Mouse (Mus musculus) heart, adult 2 months (tissue): ENCODE results near the gene Glyctk. TPM values are rescaled to one million over a fixed set of nuclear protein-coding genes. Genes with fewer than 3 reads are reported as not detected.
A peak's percentile ranks its signal among the peaks of the same experiment; 100 is the strongest.

Experiments used
- DNase-seq, 2 experiments: peaks; one replicate each; pipeline ENCODE4 v3.0.0; 2021
- H3K27ac ChIP-seq: fragments of 200-600 bp; 2 replicates; pipeline ENCODE4 v1.8.1; 2022
- H3K27me3 ChIP-seq: fragments of 200-500 bp; 2 replicates; pipeline ENCODE4 v1.6.1; 2012; ENCODE audit warnings: mild to moderate bottlenecking, low read length, inconsistent platforms, mixed read lengths; ENCODE audit not compliant: control insufficient read depth, insufficient read depth
- H3K36me3 ChIP-seq: fragments of 200-500 bp; 2 replicates; pipeline ENCODE4 v1.6.1; 2012; ENCODE audit warnings: low read length, inconsistent platforms; ENCODE audit not compliant: control insufficient read depth, insufficient read depth
- H3K4me1 ChIP-seq: fragments of 200-500 bp; 2 replicates; pipeline ENCODE4 v1.6.1; 2011; ENCODE audit warnings: low read length; ENCODE audit not compliant: control insufficient read depth, insufficient read depth
- H3K4me3 ChIP-seq: fragments of 200-600 bp; 2 replicates; pipeline ENCODE4 v1.8.1; 2022
- H3K79me2 ChIP-seq: fragments of 200-500 bp; replicated peaks from 2 replicates; pipeline ENCODE4 v1.6.1; 2012; ENCODE audit warnings: mild to moderate bottlenecking, inconsistent platforms, low read length, moderate library complexity, mixed read lengths; ENCODE audit not compliant: control insufficient read depth, insufficient read depth
- H3K9ac ChIP-seq: fragments of 200-500 bp; 2 replicates; pipeline ENCODE4 v1.6.1; 2012; ENCODE audit warnings: low read depth, mild to moderate bottlenecking, control low read depth, inconsistent platforms, low read length, mixed read lengths
- CTCF ChIP-seq: fragments of 200-600 bp; IDR thresholded peaks from 2 replicates; pipeline ENCODE4 v1.8.1; 2022; ENCODE audit warnings: antibody characterized with exemption, mild to moderate bottlenecking, moderate library complexity
- EP300 ChIP-seq: fragments of 200-500 bp; IDR thresholded peaks from 2 replicates; pipeline ENCODE4 v1.6.1; 2011; ENCODE audit warnings: low read depth, low read length, control low read depth; ENCODE audit not compliant: insufficient read depth
- POLR2A ChIP-seq: fragments of 200-500 bp; IDR thresholded peaks from 2 replicates; pipeline ENCODE4 v1.6.1; 2011; ENCODE audit warnings: mild to moderate bottlenecking, low read depth, low read length, control low read depth; ENCODE audit not compliant: insufficient read depth
- WGBS: fragments of 180-500 bp; shearing (Covaris S2); methylation state at CpG from one replicate; pipeline ENCODE4 v1.1.7; 2018; 5-methylcytosine and 5-hydroxymethylcytosine counted together
- intact Hi-C: fragments of 180-260 bp; cut with DNase I; formaldehyde crosslinking; loops from one replicate; pipeline ENCODE4 v1.15.1; 2025
- microRNA-seq, 2 experiments: library from miRNA; unstranded; fragments of <30 nt; microRNA quantifications; one replicate each; pipeline ENCODE4 v1.2.0; 2021
- polyA plus RNA-seq: library from polyadenylated mRNA; depleted of rRNA; stranded (reverse); fragments of >200 nt; gene quantifications from 2 replicates; pipeline ENCODE4 v1.2.3, GENCODE M21; 2012; rRNA removed
- total RNA-seq, 2 experiments: library from RNA; stranded (reverse); gene quantifications; 2 replicates each; pipeline ENCODE4 v1.2.3; 2021

The Glyctk gene
- total and polyA plus RNA-seq, 3 experiments: 1.6 to 3.4 (median 2.3) TPM

DNA sequence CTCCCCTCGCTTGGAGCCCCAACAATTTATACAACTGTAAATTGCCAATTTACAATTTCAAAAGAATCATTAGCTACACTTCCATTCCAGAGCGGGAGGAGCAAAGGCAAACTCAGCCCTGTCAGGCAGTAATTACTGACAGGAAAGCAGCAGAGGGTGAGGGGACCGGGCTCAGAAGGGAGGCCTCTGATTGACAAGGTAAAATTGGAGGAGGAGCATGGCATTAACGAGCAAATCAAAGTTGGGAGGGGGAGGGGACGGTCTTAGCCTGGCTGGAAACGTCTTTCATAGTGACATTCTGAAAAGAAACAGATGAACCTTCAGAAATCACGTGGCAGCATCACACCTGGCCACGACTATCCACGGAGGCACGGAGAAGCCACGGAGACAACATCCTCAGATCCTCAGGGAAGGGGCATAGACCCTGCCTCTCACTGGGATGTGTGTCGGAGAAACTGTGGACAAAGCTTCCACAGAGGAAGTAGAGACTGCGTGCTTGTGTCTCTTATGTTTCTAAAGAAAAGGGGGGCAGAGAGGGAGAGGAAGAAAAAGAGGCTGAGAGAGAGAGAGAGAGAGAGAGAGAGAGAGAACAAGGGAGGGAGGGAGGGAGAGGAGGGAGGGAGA, 42.0 kb downstream of the Glyctk start:
- WGBS: 30% methylated on average over 13 of the region's 13 CpGs
- Histone ChIP-seq H3K4me3 (no peak overlapping the region), H3K9ac (no peak overlapping the region), H3K79me2 (no peaks in the 10 kb centered on the region), H3K27me3 (no peaks in the 10 kb centered on the region), H3K27ac (no peak overlapping the region), H3K36me3 (no peaks in the 10 kb centered on the region), H3K4me1 (no peaks in the 10 kb centered on the region)
- TF ChIP-seq EP300 (no peak), POLR2A (no peak), CTCF (no peak)
- no peak for DNase-seq
- intact Hi-C loops: loop anchor here (10.0 kb wide), 1 partner anchor 421 kb away; no protein-coding TSS in a partner anchor

DNA sequence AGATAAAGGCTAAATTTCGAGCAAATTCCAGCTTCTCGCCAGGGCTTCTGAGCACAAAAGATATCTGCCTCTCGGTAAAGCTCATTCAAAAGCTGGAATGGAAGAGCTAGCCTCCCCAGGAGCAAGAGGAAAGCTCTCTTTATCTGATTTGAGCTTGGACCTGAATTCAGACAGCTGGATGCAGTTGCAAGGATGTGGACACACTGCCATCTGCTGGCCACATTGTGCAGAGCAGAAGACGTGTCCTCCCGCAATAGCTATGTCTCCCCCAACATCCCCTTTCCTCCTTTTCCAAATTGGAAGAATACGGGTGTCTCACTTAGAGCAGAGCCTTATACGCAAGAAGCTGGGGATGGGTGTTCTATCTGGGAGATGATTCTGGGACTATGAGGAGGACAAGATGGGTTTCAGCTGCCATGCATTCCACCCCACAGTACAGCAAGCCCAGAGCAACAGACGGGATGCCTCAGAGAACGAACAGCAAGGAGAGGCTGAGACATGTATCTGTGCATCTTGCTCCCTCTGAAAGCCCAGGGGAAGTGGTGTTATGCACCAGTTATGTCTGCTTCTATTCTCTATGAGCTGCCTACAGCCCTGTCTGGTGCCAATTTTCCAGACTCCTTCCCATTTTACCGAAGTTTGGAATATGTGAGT, 45.0 kb downstream of the Glyctk start:
- TF ChIP-seq POLR2A: no peak
- TF ChIP-seq EP300: no peak
- WGBS: 27% methylated on average over 10 of the region's 10 CpGs
- no peak overlapping the region for H3K4me3 ChIP-seq
- no peaks in the 10 kb centered on the region for H3K4me1 ChIP-seq
- H3K36me3 ChIP-seq: no peaks in the 10 kb centered on the region
- intact Hi-C loops: loop anchor here (10.0 kb wide), 1 partner anchor 418 kb away; no protein-coding TSS in a partner anchor
- no peak overlapping the region for H3K27ac ChIP-seq
- no peaks in the 10 kb centered on the region for H3K27me3 ChIP-seq
- DNase-seq: peak; percentile 38 to 79
- no peaks in the 10 kb centered on the region for H3K79me2 ChIP-seq
- no peak overlapping the region for H3K9ac ChIP-seq

DNA sequence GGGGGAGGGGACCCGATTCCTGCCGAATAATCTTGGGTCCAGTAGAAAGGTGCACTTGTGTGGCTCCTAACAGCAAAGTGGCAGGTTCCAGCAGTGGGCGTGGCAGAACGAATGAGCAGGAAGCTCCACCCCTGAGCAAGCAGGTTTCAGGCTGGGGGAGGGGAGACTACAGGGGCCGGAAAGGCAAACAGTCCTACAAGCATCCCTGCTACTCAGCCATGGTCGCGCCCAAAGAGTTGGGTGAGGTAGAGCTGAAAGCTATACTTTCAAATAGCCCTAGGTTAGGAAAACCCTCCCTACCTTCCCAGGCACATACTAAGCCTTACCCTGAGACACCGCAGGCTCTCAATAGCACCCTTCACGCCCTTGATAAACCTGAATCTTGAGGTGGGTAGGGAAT, 51.7 kb downstream of the Glyctk start:
- H3K79me2 ChIP-seq: no peaks in the 10 kb centered on the region
- H3K4me3 ChIP-seq: no peak overlapping the region
- H3K27me3 ChIP-seq: no peaks in the 10 kb centered on the region
- H3K4me1 ChIP-seq: no peaks in the 10 kb centered on the region
- no peaks in the 10 kb centered on the region for H3K36me3 ChIP-seq
- TF ChIP-seq CTCF: no peak
- no peak for TF ChIP-seq POLR2A
- TF ChIP-seq EP300: no peak
- intact Hi-C loops: no loop called here
- DNase-seq: no peak
- H3K27ac ChIP-seq: no peak overlapping the region
- no peak overlapping the region for H3K9ac ChIP-seq
- WGBS: 73% methylated on average over 9 of the region's 9 CpGs

DNA sequence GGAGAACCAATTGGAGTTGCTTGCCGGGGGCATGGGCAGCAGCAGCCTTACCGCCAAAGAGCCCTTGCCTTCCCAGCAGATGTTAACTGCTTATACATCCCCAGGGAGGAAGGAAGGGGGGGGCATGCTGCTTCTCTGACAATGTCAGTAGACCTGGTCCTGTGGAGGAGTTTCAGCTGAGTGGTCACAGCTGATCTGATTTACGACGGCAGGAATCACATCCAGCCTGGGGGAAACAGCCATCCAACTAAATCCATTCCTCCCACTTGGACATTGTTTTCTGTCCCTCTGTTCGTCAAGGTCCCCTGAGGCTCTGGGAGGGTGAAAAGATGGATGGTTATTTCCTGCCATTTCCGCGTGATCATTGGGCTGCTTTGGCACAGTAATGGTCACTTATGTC, 53.5 kb downstream of the Glyctk start:
- no peak for DNase-seq
- no peaks in the 10 kb centered on the region for H3K4me1 ChIP-seq
- TF ChIP-seq CTCF (no peak), EP300 (no peak), POLR2A (no peak)
- intact Hi-C loops: no loop called here
- no peaks in the 10 kb centered on the region for H3K36me3 ChIP-seq
- no peaks in the 10 kb centered on the region for H3K27me3 ChIP-seq
- H3K4me3 ChIP-seq: no peak overlapping the region
- no peak overlapping the region for H3K27ac ChIP-seq
- H3K79me2 ChIP-seq: no peaks in the 10 kb centered on the region
- no peak overlapping the region for H3K9ac ChIP-seq
- WGBS: 68% methylated on average over 7 of the region's 7 CpGs

Small RNAs within 50 kb of the gene (microRNA-seq; reads per million reads assigned to microRNA genes)
- gene Mir135a-1 (0 reads per million in 2 experiments), gene Mirlet7g (97,868 to 124,930 reads per million in 2 experiments)

Other genes starting within 250 kb of the Glyctk start
- under 1 TPM; 0.09 to 0.50 TPM for gene Col6a5, start 197.5 kb downstream of the Glyctk start, total RNA-seq
- gene Col6a5, start 197.5 kb downstream of the Glyctk start, polyA plus RNA-seq: 0.12 and 0.14 TPM in 2 replicates
- gene Col6a4, start 61.4 kb downstream of the Glyctk start, total RNA-seq: not detected
- gene Col6a4, start 61.4 kb downstream of the Glyctk start, polyA plus RNA-seq: not detected in 2 replicates
- 10 to 100 TPM; 35.1 to 37.0 TPM for gene Wdr82, start 12.8 kb upstream of the Glyctk start, total RNA-seq
- gene Wdr82, start 12.8 kb upstream of the Glyctk start, polyA plus RNA-seq: 30.5 and 61.6 TPM in 2 replicates
- 10 to 100 TPM; 10.8 to 12.1 TPM for gene Ppm1m, start 41.6 kb upstream of the Glyctk start, total RNA-seq
- gene Ppm1m, start 41.6 kb upstream of the Glyctk start, polyA plus RNA-seq: 17.4 and 18.9 TPM in 2 replicates
- 100 to 1,000 TPM; 182 to 219 TPM for gene Twf2, start 45.0 kb upstream of the Glyctk start, total RNA-seq
- 251 and 268 TPM in 2 replicates for gene Twf2, start 45.0 kb upstream of the Glyctk start, polyA plus RNA-seq
- gene Tlr9, start 64.5 kb upstream of the Glyctk start, total RNA-seq: under 1 TPM; 0.39 to 0.47 TPM
- 1.1 and 1.9 TPM in 2 replicates for gene Tlr9, start 64.5 kb upstream of the Glyctk start, polyA plus RNA-seq
- 100 to 1,000 TPM; 438 to 443 TPM for gene Alas1, start 90.5 kb upstream of the Glyctk start, total RNA-seq
- 382 and 470 TPM in 2 replicates for gene Alas1, start 90.5 kb upstream of the Glyctk start, polyA plus RNA-seq
- 1 to 10 TPM; 3.2 to 4.0 TPM for gene Poc1a, start 122.9 kb upstream of the Glyctk start, total RNA-seq
- 5.9 and 6.2 TPM in 2 replicates for gene Poc1a, start 122.9 kb upstream of the Glyctk start, polyA plus RNA-seq
- 10 to 100 TPM; 47.6 to 64.9 TPM for gene Dusp7, start 210.5 kb upstream of the Glyctk start, total RNA-seq
- 102 and 118 TPM in 2 replicates for gene Dusp7, start 210.5 kb upstream of the Glyctk start, polyA plus RNA-seq